Mouse (Mus musculus) urinary bladder, postnatal 25 days (tissue): ENCODE measurements around the gene Dhcr7.

Experiments
- DNase-seq: peaks from one replicate; pipeline ENCODE4 v3.0.0; 2022; ENCODE audit warnings: low spot score

Dhcr7 gene

DNA sequence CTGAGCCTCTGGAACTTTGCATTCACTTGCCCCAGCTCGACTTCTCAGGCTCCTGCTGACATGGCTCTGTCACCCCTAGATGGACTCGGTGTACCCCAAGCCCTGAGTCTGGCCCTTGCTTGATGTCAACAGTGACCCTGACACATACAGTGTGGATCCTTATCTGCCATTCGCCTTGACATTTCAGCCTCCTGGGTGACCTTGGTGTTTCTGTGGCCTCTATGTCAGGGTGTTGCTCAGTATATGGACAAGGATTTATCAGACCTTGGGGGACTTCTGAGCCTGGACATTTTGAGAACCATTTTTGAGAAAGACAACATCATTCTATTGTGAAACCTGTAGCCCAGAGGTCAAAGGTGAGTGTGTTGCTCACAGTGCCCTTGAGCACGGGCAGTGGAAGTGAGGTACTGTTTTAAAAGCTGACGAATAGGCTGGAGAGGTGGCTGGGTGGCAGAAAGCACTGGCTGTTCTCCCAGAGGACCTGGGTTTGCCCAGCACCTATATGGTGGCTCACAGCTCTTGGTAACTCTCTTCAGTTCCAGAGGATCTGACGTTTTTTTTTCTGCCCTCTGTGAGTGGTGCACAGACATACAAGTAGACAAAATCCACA, 10.7 kb downstream of the Dhcr7 start:
- DNase-seq, result no peak

- DNase-seq, result no peak
Observed at GRCm38 (mm10) chr7:143834316-143834715, 11.4 kb downstream of the Dhcr7 start.

- no peak for DNase-seq
Observed at GRCm38 (mm10) chr7:143834972-143835371, 12.0 kb downstream of the Dhcr7 start.

DNA sequence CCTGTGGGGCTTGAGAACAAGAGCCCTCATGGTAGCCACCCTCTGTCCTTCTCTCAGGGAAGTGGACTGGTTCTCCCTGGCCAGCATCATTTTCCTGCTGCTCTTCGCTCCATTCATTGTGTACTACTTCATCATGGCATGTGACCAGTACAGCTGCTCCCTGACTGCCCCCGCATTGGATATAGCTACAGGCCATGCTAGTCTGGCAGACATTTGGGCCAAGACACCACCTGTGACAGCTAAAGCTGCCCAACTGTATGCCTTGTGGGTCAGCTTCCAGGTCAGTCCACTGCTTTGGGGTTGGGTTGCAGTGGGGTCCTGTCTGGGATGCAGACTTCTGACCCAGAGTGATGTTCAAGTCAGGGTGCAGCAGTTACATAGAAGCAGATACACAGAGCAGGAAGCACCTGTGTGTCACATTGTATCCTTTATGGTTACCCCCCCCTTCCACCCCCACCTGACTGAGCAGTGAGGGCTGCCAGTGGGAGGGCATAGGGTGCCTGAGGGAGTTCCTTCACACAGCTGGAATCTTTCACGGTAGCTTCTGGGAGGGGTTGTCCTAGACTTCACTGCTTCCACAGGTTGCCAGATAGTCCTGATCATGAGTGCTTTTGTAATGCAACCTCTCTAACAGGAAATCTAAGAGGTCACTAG, 14.9 kb downstream of the Dhcr7 start:
- DNase-seq, result no peak

DNA sequence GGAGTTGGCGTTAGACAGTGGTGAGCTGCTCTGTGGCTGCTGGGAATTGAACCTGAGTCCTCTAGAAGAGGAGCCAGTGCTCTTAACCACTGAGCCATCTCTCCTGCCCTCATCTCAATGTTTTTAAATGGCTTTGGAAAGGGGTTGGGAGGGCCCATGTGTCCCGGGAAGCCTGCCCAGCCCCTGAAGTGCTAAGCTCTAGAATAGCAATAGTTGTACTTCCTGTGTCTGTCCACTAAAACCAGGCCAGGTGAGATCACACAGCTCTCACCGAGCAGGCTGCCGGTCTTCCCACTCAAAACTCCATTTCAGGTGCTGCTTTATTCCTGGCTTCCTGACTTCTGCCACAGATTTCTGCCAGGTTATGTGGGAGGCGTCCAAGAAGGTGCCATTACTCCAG, 17.2 kb downstream of the Dhcr7 start:
- DNase-seq, result no peak

DNA sequence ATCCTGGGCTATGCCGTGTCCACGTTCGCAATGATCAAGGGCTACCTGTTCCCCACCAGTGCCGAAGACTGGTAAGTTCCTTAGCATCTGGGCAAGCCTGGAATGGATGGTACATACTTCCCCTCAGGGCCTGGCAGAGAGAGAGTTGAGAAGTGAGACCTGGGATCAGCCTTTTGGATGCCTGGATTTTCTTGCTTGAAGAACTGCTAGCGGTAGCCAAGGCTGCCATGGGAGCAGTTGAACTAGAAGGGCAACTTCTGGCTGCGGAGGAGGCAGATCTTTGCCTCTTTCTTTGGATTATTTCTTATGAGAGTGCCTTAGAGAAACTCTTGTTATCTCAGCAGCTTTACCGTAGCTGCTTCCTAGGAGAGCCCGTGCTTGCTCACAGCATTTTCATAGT, 18.4 kb downstream of the Dhcr7 start:
- DNase-seq, result no peak

DNA sequence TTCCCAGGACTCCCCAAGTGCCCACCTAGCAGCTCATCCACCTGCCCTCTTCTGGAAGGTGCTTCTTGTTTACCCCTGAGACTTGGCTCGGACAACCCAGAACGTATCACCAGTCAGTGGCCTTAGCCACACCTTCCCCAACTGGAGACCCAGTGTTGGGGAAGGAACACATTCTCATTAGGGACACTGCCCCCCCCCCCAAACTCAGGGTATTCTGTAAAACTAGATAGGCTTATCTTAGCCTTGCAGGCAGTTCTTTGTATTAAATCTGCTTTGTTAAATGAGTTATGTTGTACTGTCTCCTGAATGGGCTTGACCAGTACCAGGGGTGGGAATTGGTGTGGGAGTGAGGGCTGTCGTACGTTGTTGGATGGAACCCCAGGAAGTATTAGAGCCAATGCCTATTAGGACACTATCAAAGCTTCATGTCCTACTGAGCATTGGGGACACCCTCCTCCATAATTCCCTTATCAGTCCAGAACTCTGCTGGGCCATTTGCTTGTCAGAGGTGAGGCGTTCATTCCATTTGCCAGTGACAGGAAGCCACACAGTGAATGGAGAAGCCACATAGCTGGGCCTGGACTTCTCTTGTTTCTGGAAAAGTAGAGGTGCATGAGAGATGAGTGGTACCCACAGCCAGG, 25.3 kb downstream of the Dhcr7 start:
- no peak for DNase-seq

- no peak for DNase-seq
Observed at GRCm38 (mm10) chr7:143848768-143849482, 26.0 kb downstream of the Dhcr7 start.

- DNase-seq, result no peak
Observed at GRCm38 (mm10) chr7:143866538-143866937, 43.6 kb downstream of the Dhcr7 start, which contains the start of gene Gm498. Gene Gm498, plus strand, starts transcription at chr7:143866838.

DNA sequence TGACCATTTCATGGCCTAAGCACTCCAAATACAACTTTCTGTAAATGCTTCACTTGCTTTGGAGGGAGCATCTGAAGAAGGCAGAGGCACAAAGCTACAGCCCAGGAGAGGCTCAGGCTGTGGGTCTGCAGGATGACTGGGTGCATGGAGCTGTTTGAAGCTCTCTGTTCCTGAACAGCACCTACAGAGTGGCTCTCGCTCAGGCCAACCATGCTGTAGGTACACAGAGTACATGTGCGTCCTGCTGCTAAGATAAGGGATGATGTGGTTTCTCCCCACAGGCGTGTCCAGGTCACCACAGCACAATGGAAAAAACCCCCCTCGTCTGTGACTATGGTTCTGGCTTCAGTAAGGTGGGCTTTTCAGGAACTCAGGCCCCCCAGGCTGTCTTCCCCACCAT, 45.9 kb downstream of the Dhcr7 start:
- no peak for DNase-seq

DNA sequence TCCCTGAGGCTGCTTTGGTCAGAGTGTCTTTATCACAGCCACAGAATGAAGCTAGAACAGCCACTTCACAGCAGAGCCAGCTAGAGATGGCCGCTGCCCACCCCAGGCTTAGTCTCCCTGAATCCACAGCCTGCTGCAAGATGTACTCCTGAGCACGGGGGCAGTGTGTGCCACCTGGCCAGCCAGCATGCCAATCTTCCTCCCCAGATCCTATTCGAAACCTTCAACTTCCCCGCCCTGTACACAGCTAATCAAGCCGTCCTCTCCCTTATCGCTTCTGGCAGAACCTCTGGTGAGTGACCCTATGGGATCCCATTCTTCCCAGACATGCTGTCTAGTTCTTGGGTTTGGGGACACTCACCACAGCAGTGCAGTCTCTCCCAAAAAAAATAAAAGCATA, 60.8 kb downstream of the Dhcr7 start:
- no peak for DNase-seq

DNA sequence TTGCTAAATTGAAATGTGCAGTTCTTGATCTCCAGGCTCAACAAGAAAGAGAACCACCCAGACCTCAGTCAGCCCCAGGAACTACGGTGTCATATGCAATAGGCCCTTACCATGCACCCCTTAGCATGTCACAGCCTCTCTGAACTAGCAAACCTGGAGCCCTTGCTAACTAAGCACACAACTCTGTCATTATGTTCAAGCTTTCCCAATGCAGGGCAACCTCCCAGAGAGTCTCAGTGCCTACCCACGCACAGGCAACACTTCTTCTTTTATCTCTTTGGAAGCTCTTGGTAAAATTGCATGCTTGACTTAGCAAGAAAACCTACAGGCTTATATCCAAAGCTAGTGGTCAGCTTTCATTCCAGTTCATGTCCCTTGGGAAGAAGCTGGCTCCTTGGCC, 68.2 kb downstream of the Dhcr7 start:
- DNase-seq, result no peak

- no peak for DNase-seq
Observed at GRCm38 (mm10) chr7:143892361-143892760, 69.4 kb downstream of the Dhcr7 start.
